Mouse (Mus musculus) B cell, adult 2 months (primary cell): Measurements from ENCODE around the gene Hpca.

Source experiments
- DNase-seq, 2 experiments: peaks; one replicate each; pipeline ENCODE4 v3.0.0; 2022

Hpca gene

GRCm38 (mm10) chr4:129121569-129122086 lies at the start of gene Hpca:
TSS of gene Hpca (minus strand) at chr4:129122036.
- DNase-seq = no peak

GRCm38 (mm10) chr4:129161581-129162255 lies 39.9 kb upstream of the Hpca start:
- no peak for DNase-seq

- DNase-seq = no peak
Observed at GRCm38 (mm10) chr4:129161076-129161475, 39.2 kb upstream of the Hpca start.

- no peak for DNase-seq
Observed at GRCm38 (mm10) chr4:129158549-129158948, 36.7 kb upstream of the Hpca start.

GRCm38 (mm10) chr4:129157541-129157940 lies 35.7 kb upstream of the Hpca start:
- no peak for DNase-seq

GRCm38 (mm10) chr4:129151276-129151811 lies 29.5 kb upstream of the Hpca start:
- no peak for DNase-seq

GRCm38 (mm10) chr4:129149321-129149720 lies 27.5 kb upstream of the Hpca start:
- DNase-seq = no peak

GRCm38 (mm10) chr4:129147552-129148103 lies 25.8 kb upstream of the Hpca start:
- no peak for DNase-seq

GRCm38 (mm10) chr4:129146392-129146791 lies 24.6 kb upstream of the Hpca start:
- no peak for DNase-seq

GRCm38 (mm10) chr4:129145943-129146342 lies 24.1 kb upstream of the Hpca start:
- no peak for DNase-seq

GRCm38 (mm10) chr4:129145411-129145810 lies 23.6 kb upstream of the Hpca start:
- no peak for DNase-seq

- DNase-seq = no peak
Observed at GRCm38 (mm10) chr4:129144401-129145367, 22.8 kb upstream of the Hpca start.

- DNase-seq = no peak
Observed at GRCm38 (mm10) chr4:129143509-129143908, 21.7 kb upstream of the Hpca start.

GRCm38 (mm10) chr4:129142439-129143045 lies 20.7 kb upstream of the Hpca start:
- DNase-seq = no peak

- DNase-seq = no peak
Observed at GRCm38 (mm10) chr4:129141560-129142438, 20.0 kb upstream of the Hpca start.

- DNase-seq = no peak
Observed at GRCm38 (mm10) chr4:129140808-129141207, 19.0 kb upstream of the Hpca start.

- no peak for DNase-seq
Observed at GRCm38 (mm10) chr4:129139642-129140041, 17.8 kb upstream of the Hpca start.

- no peak for DNase-seq
Observed at GRCm38 (mm10) chr4:129137392-129138321, 15.8 kb upstream of the Hpca start.

- no peak for DNase-seq
Observed at GRCm38 (mm10) chr4:129136579-129137391, 14.9 kb upstream of the Hpca start, which contains the start of gene Fndc5. TSS of gene Fndc5 (plus strand) at chr4:129136999.
